Mouse (Mus musculus) E14TG2a.4 (cell line): ENCODE results near the gene Fbn1.

ENCODE experiments used
- CTCF ChIP-seq: conservative IDR thresholded peaks from 2 replicates; pipeline ENCODE4 v1.5.1; 2014; ENCODE audit warnings: low read length
- NANOG ChIP-seq: IDR thresholded peaks from 2 replicates; pipeline ENCODE4 v1.6.1; 2014; ENCODE audit warnings: borderline replicate concordance, low read length, mixed read lengths

DNA sequence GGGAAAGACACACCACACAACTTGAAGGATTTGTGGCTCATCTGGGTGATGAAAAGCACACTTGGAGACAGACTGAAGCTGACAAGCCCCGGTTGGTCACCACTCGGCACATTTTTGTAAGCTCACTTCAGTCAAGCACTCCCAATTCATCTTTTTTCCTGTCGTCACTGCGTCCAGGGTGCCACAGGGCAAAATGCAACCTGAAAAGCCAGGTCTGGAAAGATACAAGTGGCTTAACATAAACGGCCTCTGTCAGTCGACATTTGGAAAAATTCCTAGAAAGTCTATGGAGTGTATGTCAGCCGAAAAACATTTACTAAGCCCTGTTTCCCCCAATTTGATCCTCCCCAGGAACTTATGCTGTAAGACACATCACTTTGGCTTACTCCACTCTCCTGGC is 215.2 kb downstream of the Fbn1 start:
- TF ChIP-seq CTCF (no peak), NANOG (no peak)
